Mouse (Mus musculus): ENCODE measurements around the gene Prkg1.

Gene Prkg1

DNA sequence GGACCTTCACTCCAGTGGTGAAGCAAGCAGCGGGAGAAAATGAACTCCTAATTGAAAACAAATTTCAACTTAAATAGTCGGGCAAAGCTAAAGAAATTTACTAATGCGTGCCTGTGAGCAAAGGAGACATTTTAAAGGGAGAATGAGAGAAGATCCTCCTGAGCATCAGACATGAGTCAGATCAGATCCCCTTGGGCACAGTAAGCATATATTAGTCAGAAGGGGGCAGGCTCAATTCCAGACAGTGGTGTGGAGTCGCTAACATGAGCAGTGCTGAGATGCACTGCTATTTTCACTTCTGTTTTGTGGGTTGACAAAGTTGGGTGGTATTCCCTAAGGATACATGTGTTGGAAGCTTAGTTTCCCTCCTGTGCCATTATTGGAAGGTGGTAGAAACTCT is 913.8 kb downstream of the Prkg1 start:
- no peak for DNase-seq (ENCODE audit: low read depth, low spot score)

DNA sequence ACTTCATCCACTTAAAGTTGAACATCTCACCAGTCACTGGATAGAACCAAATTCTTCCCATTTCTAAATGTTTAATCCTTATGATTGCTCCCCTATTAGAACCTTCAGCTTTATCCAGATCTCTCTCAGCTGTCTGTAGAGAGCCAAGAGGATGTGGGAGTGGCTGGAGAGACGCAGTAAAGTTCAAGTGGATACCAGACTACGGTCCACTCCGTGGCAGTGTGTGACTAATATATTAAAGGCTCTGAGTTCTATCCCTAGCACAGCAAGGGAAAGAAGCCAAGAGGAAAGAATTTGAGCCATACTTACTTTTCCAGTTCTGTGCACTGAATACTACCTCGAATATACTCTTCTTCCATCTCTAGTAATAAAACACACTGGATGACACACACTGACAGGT is 919.9 kb downstream of the Prkg1 start:
- no peak for DNase-seq (ENCODE audit: low read depth, low spot score)

DNA sequence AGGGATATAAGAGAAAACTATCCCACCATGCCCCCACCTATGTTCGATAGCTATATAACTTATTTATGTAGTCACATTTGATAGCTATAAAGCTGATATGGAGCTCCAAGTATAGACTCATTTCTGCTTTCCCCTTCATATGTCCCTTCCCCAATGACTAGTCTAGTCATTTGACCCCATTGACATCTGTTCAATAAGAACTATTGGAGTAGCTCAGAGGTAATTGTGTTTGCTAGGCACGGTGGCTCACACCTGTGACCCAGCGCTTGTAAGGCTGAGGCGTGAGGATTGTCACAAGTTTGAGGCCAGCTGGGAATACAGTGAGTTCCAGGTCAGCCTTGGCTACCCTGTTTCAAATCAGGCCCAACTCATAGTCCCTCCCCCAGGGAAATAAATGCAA is 921.2 kb downstream of the Prkg1 start:
- DNase-seq (ENCODE audit: low read depth, low spot score): no peak

DNA sequence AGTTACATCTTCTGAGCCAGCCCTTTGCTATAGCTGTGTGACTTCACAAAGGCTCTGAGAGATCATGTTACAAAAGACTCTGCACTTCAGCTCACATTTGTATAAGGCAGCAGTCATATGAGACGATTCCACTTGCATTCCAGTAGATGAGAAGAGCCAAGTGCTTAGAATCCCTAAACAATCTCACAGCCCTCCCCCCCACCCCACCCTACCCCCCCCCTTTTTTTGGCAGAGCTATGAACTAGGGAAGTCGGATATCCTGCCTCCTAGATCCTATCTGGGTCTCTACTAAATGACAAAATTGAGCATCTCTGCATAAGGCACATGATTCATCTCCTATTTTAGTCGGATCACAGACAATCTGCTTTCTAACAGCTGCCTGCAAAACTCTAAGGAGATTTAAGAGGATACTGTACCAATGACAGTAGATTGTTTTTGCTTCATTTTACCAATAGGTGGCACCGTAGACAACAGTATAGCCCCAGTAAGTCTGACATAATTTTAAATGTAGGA is 921.7 kb downstream of the Prkg1 start:
- DNase-seq (ENCODE audit: low read depth, low spot score): peak; percentile 53

DNA sequence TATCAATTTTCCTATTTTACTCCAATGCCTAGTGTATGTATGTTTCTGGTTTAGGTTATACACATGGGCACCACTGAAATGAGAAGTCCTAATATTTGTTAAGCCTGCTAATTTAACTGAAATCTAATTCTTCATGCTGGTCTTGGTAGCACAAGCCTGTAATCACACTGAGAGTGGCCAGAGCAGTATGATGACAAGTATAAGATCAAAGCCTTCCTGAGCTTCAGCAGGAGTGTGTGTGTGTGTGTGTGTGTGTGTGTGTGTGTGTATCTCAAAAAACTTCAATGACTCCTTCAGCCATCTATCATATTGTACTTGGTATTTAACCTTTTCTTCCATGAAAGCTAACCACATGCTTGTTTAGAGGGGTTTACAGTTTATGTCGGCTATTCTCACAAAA is 922.2 kb downstream of the Prkg1 start:
- DNase-seq (ENCODE audit: low read depth, low spot score): no peak

DNA sequence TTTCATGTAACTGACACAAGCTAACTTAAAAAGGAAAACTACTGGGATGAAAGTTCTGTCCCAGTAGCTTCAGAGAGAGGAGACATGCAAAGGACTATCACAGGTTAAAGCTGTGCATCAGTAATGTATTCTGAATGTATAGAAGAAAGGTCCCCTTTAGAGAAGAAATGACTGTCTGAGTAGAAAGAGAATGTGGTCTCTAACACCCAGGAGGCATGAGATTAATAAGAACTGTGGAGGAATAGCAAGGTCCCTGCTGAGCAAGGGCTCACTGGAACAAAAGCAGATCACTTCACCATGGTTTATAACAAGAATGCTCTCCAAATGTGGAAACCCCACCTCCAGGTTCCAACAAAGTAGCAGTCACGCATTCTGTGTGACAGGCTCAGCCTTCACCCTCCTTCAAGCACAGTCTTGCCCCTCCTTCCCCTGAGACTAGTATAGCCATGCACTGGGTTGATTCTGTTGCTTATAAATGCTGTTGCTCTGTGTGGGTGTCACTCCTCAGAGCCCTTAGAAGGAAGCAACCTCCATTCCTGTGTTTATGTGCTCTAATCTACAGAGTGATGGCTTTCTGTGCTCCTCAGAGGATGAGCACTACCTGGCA is 931.7 kb downstream of the Prkg1 start:
- no peak for DNase-seq (ENCODE audit: low read depth, low spot score)

DNA sequence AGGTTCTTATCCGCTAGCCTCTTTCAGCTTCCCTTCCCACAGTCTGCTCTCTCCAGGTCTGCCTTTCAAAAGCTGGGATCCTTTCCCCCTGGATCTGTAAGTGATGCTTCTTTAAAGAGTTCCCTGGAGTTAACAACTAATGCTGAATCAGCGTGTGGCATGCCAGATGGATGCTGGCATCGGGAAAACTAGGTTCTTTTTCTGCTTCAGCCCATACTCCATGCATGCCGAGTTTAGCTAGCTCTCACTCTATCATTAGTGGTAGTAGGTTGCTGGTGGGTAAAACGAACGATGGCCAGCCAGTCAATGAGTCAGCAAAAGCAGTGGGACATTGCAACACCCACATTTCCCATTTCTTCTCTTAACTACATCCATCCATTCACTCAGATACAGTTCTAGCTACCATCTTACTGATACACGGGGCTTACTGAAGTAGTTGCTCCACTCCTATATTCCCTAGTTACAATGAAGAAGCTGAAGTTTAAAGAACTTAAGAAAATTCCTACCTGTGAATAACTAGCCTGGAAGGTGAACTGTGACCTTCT is 935.5 kb downstream of the Prkg1 start:
- no peak for DNase-seq (ENCODE audit: low read depth, low spot score)

DNA sequence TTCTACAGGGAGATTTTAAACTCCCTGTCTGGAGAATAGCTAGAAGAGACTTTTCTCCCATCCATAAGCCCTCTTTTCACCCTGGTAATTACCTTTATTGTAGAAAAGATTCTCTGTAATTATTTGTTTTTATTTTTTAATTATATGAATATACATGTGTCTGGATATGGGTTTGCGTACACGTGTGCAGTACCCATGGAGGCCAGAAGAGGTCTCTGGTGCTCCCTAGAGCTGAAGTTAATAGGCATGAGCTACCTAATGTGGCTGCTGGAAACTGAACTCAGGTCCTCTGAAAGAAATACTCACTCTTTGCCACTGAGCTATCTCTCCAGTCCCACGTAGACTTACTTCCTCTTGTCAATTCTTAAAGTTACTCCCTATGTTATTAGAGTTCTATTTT is 937.0 kb downstream of the Prkg1 start:
- no peak for DNase-seq (ENCODE audit: low read depth, low spot score)

DNA sequence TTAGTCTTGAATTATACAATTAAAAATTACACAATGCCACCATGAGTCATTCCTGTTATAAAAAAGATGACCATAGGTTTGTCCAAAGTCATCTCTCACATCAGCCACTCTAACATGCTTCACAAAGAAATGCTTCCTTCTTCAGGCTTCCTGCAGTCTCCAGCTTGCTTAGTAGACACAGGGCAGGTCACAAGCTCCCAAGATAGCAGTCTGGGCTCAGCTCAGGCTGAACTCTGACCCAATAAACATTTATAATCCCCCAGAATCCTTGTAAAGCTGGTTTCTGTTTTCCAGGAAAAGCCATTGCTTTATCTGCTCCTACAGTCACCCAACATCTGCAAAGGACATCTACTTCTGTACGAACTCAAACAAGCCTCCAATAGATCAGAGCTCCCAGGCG is 938.7 kb downstream of the Prkg1 start:
- DNase-seq (ENCODE audit: low read depth, low spot score): no peak

DNA sequence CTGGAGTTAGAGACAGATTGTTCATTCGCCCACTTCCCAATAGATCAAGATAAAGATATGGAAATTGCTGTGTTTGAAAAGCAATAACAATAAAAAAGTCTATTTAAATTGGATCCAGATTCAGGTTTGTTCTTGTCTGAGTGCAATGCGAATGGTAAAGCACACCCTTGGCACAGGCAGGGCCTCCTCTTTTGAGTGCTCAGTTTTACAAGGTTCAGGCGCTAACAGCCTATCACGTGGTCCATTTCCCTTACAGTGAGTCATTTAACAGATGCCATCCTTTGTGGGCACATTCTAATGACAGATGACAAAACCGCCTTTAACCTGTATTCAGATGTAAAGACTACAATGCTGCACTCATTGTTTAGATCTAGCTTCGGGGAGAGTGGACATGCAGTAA is 949.2 kb downstream of the Prkg1 start:
- no peak for DNase-seq (ENCODE audit: low read depth, low spot score)

DNA sequence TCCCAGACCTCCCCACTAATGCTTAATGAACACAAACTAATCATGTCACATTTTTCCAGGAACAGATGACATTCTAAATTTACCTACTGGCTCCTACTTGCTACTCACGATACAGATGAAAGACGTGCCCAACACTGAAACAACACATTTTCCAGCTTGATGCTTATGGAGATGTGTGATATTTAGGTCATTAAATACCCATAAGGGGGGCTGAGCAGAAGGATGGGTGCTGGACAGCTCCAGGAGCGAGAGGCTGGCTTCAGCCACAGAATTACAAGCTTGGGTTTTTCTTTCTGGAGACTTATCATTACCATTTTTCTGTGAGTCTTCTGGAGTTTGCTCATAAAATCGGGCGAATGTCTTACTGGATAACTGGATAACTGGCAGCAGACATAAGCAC is 958.6 kb downstream of the Prkg1 start:
- no peak for DNase-seq (ENCODE audit: low read depth, low spot score)

DNA sequence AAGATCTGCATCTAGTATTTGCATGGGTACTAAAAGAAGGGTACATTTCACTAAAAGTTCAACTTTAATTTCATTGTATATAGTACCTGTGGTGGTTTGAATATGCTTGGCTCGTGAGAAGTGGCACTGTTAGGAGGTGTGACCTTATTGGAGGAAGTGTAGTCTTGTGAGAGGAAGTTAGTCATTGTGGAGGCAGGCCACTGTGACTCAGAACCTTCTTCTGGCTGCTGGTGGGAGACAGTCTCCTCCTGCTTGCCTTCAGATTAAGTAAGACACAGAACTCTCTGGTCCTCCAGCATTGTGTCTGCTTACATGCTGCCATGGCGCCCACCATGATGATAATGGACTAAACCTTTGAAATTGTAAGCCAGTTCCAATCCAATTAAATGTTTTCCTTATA is 984.0 kb downstream of the Prkg1 start:
- DNase-seq (ENCODE audit: low read depth, low spot score): no peak

DNA sequence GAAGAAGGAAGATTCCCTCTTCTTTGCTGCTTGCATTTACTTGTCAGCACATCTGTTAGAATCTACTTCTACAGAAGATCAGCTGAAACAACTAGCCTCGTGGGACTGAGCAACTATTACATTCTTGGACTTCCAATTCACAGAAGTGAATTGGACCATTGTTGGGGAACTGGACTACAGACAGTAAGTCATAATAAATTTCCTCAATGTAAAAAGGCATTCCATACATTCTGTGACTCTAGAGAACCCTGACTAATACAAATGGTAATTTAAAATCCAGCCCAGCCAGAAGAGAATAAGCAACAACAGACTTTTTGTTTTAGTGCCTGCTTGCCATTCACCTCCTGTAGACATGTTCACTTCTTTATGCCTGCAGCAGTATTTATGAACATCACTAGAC is 996.5 kb downstream of the Prkg1 start:
- no peak for DNase-seq (ENCODE audit: low read depth, low spot score)

DNA sequence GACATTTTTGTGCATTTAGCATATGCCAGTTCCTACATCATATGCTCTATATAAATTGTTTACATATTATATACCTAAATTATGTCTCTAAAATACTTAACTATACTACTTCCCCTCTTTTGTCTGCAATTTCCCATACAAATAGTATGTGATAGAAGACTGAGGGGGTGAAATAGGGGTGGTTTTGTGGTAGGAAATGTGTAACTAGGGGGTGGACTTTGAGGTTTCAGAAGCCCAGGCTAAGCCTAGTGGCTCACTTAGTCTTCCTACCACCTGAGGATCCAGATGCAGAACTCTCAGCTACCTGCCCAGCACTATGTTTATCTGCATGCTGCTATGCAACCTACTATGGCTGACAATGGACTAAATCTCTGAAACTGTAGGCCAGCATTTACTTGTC is 1020.4 kb downstream of the Prkg1 start:
- no peak for DNase-seq (ENCODE audit: low read depth, low spot score)

DNA sequence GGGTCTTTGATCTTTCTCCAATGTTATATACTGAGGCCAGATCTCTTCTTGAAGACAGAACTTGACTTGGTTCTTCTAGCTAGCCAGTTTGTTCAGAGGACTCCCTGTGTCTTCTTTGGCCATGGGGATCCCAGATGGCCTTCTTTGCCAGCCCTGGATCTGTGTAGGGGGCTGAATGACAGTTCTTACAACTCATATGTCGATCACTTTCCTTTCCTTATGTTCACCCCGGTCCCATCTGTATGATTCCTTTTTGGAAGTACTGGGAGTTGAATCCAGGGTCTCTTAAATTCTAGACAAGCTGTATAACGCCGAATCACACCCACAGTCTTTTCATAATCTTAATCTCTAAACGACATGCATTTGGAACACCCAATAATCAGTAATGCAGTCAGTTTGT is 1065.7 kb downstream of the Prkg1 start:
- no peak for DNase-seq (ENCODE audit: low read depth, low spot score)

DNA sequence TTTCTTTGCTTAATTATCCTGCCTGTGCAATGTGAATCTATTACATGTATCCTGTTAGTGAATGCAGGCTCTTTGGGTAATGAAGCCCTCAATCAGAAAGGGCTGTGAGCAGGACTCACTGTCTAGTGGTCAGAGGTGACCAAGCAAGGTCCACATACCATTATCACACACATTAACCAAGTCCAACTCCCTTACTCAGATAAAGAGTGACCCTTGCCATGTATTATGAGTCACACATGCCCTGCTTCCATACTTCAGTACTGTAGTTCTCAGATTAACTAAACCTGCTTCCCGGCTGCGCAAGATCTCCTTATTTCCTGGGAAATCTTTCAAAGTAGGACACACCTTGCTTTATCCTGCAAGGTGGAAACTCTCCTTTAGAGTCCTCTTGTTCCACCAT is 1073.6 kb downstream of the Prkg1 start:
- no peak for DNase-seq (ENCODE audit: low read depth, low spot score)

DNA sequence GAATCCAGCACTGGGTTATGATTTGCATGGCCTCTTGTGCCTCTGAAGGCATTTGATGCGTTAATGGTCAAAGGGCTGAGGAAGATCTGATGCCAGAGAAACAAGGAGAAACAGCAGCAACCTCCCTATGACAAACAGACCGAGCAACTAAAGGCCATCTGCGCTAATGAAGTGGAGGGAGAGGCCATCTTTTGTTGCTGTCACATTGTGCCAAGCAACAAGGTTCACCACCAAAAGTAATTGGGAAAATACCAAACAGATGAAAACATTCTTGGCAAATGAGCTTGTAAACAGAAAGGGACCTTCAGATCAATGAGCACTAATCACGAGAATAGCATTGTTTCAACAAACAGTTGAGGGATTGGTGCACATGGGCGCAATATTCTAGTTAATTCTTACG is 1074.1 kb downstream of the Prkg1 start:
- DNase-seq (ENCODE audit: low read depth, low spot score): no peak

DNA sequence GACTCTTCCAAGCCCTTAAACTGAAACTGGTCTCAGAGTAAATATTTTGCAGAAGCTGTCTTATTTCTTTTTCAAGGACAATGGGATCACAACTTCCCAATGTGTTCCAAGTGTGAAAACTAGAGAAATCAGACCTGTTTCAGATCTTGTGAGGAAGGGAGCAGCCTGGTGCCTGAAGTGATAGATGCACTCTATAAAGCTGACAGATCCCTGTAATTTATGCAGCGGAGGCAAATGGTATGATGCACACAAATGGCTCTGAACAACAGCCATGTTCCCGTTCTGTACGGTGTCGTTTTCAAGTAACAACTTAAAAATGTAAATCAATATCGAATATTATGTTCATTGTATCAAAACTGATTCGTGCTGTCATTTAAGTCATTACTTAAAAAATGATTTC is 1076.9 kb downstream of the Prkg1 start:
- no peak for DNase-seq (ENCODE audit: low read depth, low spot score)

DNA sequence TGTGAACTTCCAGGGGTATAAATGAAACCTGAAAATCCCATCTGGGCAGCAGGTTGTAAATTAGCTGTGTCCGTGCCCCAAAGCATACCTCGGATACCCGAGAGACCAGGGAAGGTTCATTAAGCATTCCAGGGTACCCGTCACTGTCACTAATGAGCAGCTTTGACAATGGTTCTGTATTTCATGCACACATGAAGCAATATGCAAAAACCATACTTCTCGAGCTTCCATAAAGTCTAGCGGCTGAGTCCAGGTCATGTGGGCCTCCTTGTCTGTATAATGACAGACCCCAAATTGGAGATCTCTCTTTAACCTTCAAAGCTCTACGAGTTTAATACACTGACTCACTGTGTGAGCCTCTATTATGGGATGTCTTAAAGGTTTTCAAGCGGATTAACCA is 1088.5 kb downstream of the Prkg1 start:
- DNase-seq (ENCODE audit: low read depth, low spot score): no peak

DNA sequence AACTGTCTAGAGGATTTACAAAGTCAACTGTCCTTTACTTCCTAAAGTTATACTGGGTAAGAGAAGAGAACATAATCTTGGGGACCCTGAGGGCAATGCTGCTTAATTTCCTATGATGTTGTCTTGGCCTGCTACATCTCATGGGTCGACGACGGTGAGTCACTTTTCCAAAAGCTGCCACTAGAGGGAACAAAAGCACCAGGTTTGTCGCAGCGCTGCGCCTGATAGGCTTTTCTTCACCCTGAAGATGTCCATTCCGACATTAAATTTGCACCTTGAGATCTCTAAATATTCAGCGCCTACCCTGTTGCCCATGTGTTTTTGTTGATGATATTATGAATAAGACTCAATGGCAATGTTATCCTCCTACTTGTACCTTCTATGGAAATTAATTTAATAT is 1100.6 kb downstream of the Prkg1 start:
- peak; percentile 46 for DNase-seq (ENCODE audit: low read depth, low spot score)

DNA sequence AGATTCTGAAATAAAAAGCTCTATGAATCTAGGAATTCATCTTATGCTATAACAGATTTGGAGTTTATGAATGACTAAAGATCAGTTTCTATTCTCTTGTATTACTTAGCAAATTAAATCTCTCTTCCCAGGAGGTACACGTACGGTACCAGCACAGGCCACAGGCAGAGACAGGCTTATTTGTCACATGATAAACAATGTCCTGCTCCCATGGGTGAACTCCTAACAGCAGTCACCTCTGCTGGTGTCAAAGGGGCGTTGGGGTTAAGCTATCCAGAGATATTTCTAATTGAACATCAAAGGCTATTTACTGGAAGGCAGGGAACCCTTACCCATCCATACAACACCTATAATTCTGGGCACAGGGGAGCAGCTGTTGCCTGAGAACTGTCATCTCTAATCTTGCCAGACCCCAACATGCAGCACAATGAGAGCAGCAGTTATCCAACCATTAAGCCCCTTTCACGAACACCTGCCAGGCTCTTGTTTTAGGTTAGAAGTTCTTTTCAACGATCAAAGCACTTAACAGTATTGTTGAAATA is 1122.1 kb downstream of the Prkg1 start:
- DNase-seq (ENCODE audit: low read depth, low spot score): no peak

DNA sequence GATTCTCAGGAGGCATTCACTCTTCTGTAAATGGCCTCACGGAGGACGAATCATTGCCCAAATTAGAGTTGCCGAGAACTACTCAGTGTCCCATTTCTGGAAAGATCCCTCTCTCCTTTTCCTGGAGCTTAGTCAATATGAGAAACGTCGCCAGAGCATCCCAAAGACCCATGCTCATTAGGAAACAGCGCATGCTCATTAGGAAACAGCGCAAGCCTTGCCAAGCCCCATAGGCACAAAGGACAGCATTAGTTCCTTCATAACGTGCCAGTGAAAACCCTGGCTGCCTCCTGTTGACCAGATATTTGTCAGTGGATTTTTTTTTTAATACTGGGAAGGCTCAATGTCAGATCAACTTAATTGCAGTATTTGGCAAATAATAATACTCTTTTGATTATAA is 1127.4 kb downstream of the Prkg1 start:
- peak; percentile 6 for DNase-seq (ENCODE audit: low read depth, low spot score)

DNA sequence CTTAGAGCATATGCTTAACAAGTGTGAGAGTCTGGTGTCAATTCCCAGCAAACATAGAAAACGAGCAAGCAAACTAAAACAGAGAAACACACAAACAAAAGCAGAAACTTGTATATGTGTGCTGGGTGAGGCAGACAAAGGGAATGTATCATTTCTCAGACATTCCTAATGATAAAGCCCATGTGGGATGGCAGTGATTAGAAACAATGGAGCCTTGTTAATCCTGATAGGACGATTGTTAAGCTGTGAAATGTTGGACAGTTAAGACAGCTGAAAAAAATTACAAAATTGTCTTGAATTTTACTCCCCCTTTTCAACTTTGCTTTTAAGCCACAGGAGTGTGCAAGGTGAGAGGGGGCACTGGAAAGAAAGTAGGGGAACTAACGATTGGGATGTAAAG is 1133.8 kb downstream of the Prkg1 start:
- no peak for DNase-seq (ENCODE audit: low read depth, low spot score)

DNA sequence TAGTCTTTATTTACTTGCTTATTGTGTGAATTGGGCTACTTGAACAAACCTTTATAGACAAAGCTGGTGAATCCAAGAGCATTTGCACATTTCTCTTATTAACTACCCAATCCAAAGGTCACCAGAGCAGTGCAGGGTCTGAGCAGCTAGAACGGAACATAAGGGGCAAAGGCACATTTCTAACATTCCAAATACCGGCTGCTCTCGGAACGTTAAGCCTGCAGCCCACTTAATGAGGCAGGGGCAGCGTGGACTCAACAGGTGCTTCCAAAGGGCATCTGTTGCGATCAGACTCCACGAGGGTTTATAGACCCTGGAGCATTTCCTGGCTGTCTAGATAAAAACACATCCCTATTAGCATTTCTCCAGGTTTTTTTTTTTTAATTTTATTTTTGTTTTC is 1138.8 kb downstream of the Prkg1 start:
- DNase-seq (ENCODE audit: low read depth, low spot score): no peak

Data from retina, postnatal 7 days (tissue).